Comparison of ENCODE assay signal across 35 mouse cellular contexts in the genomic region with DNA sequence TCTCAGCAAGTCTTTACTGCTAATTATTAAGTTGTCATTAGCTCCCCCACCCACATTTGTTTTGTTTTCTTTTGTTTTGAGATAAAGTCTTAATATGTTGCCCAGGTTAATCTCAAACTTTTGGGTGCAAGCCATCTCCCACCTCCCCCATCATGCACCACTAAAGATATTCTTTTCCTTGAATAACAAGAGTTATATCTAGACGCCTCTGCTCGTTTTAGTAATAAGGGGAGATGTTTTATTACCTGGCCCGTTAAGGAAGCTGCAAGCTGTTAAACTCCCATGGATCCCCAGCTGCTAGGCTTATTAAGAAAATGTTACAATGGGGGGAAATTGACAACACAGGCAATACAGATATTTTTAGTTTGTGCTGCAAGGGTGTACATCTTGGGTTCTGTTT. TPM values are rescaled to one million over a fixed set of nuclear protein-coding genes. Genes with fewer than 3 reads are reported as not detected.
DNase-seq lines count a peak whose midpoint lies in the region; ATAC-seq and TF ChIP-seq lines count a peak whose summit lies in the region.
"Had no signal": no experiment of that assay in that cellular context is flagged by ENCODE, and none has a peak within 500 bp of the region (broad histone marks: within the 10 kb centered on the region; RNA-seq: fewer than 3 reads in every experiment).

No protein-coding gene starts in this region.

- no peak for TF ChIP-seq CTCF in heart, postnatal 0 days (IDR thresholded peaks at IDR 0.05; ENCODE audit: low read depth)
- TF ChIP-seq CTCF in stomach, postnatal 0 days (IDR thresholded peaks at IDR 0.05; ENCODE audit: low read depth): no peak

- no peak overlapping the region for H3K9ac ChIP-seq in heart, embryonic 12.5 days
- H3K9ac ChIP-seq in heart, postnatal 0 days (replicated peaks; ENCODE audit: low read depth, low read length): no peak overlapping the region
- H3K9ac ChIP-seq in stomach, embryonic 15.5 days: no peak overlapping the region
- no peak overlapping the region for H3K9ac ChIP-seq in stomach, postnatal 0 days (ENCODE audit: low read length)
- H3K9ac ChIP-seq: embryonic facial prominence, embryonic 12.5 days; embryonic facial prominence, embryonic 15.5 days; forebrain, postnatal 0 days; hindbrain, embryonic 12.5 days; hindbrain, embryonic 15.5 days had no signal

- no peak overlapping the region for H3K4me3 ChIP-seq in heart, embryonic 12.5 days
- H3K4me3 ChIP-seq in heart, postnatal 0 days (ENCODE audit: low read depth, low read length): no peak overlapping the region
- H3K4me3 ChIP-seq in stomach, embryonic 15.5 days (replicated peaks): no peak overlapping the region
- no peak overlapping the region for H3K4me3 ChIP-seq in stomach, postnatal 0 days (ENCODE audit: low read depth, low read length)
- H3K4me3 ChIP-seq: embryonic facial prominence, embryonic 12.5 days; embryonic facial prominence, embryonic 15.5 days; heart, embryonic 10.5 days; hindbrain, embryonic 12.5 days; hindbrain, embryonic 15.5 days had no signal

- no peak for ATAC-seq in heart, embryonic 12.5 days (ENCODE audit: insufficient number of reproducible peaks, low FRiP score)
- no peak for ATAC-seq in heart, postnatal 0 days (ENCODE audit: insufficient read depth, low read depth)
- ATAC-seq in stomach, embryonic 15.5 days (ENCODE audit: insufficient read depth, low FRiP score, low read depth): no peak
- ATAC-seq in stomach, postnatal 0 days (ENCODE audit: low FRiP score, low TSS enrichment): no peak
- ATAC-seq: forebrain, embryonic 14.5 days; forebrain, postnatal 0 days; intestine, postnatal 0 days; Patski had no signal

- H3K27ac ChIP-seq in heart, embryonic 12.5 days (ENCODE audit: poor library complexity, severe bottlenecking): no peak overlapping the region
- H3K27ac ChIP-seq in heart, postnatal 0 days (ENCODE audit: low read depth): peak overlapping the region; percentile 77
- H3K27ac ChIP-seq in stomach, embryonic 15.5 days: 0 out of 2 replicates have a peak overlapping the region, but pooled peaks have one; percentile 2
- no peak overlapping the region for H3K27ac ChIP-seq in stomach, postnatal 0 days (replicated peaks)
- H3K27ac ChIP-seq: embryonic facial prominence, embryonic 12.5 days; embryonic facial prominence, embryonic 15.5 days; heart, embryonic 10.5 days; hindbrain, embryonic 12.5 days; hindbrain, embryonic 15.5 days had no signal

- intact Hi-C loops in heart, postnatal 36 days (cut with DNase I): loop anchor here (5.0 to 10.0 kb wide), 3 partner anchors 132 to 1414 kb away; a partner anchor contains a TSS

- no peak for TF ChIP-seq EP300 in heart, postnatal 0 days (IDR thresholded peaks at IDR 0.05; ENCODE audit: low read depth)
- TF ChIP-seq EP300 in stomach, postnatal 0 days (optimal IDR thresholded peaks at IDR 0.05): no peak

- no peaks in the 10 kb centered on the region for H3K9me3 ChIP-seq in heart, embryonic 12.5 days (replicated peaks)
- no peaks in the 10 kb centered on the region for H3K9me3 ChIP-seq in heart, postnatal 0 days (replicated peaks; ENCODE audit: control insufficient read depth, low read length)
- no peaks in the 10 kb centered on the region for H3K9me3 ChIP-seq in stomach, embryonic 15.5 days
- no peaks in the 10 kb centered on the region for H3K9me3 ChIP-seq in stomach, postnatal 0 days (ENCODE audit: control insufficient read depth, low read length)
- H3K9me3 ChIP-seq: embryonic facial prominence, embryonic 12.5 days; embryonic facial prominence, embryonic 15.5 days; G1E; heart, embryonic 10.5 days; hindbrain, embryonic 12.5 days; hindbrain, embryonic 15.5 days had no signal

- WGBS in heart, embryonic 12.5 days: 65% methylated on average over 3 of the region's 3 CpGs
- 61% methylated on average over 3 of the region's 3 CpGs for WGBS in heart, postnatal 0 days
- WGBS in stomach, embryonic 15.5 days: 72% methylated on average over 3 of the region's 3 CpGs
- 71% methylated on average over 3 of the region's 3 CpGs for WGBS in stomach, postnatal 0 days

- no peaks in the 10 kb centered on the region for H3K4me1 ChIP-seq in heart, embryonic 12.5 days (replicated peaks)
- no peaks in the 10 kb centered on the region for H3K4me1 ChIP-seq in heart, postnatal 0 days (ENCODE audit: control insufficient read depth, insufficient read depth)
- no peaks in the 10 kb centered on the region for H3K4me1 ChIP-seq in stomach, embryonic 15.5 days
- 0 out of 2 replicates have a peak, but pooled peaks cover 2% of the 10 kb centered on the region for H3K4me1 ChIP-seq in stomach, postnatal 0 days (replicated peaks; ENCODE audit: control insufficient read depth, insufficient read depth)
- H3K4me1 ChIP-seq: embryonic facial prominence, embryonic 12.5 days; embryonic facial prominence, embryonic 15.5 days; heart, embryonic 10.5 days; hindbrain, embryonic 12.5 days had no signal

- no peak overlapping the region for H3K4me2 ChIP-seq in heart, embryonic 12.5 days
- no peak overlapping the region for H3K4me2 ChIP-seq in heart, postnatal 0 days (ENCODE audit: low read depth, low read length)
- no peak overlapping the region for H3K4me2 ChIP-seq in stomach, embryonic 15.5 days
- no peak overlapping the region for H3K4me2 ChIP-seq in stomach, postnatal 0 days (replicated peaks; ENCODE audit: low read depth)
- H3K4me2 ChIP-seq: embryonic facial prominence, embryonic 12.5 days; embryonic facial prominence, embryonic 15.5 days; hindbrain, embryonic 12.5 days; hindbrain, embryonic 15.5 days had no signal

- DNase-seq in heart, adult 11 months: peak; percentile 96
- no peak for DNase-seq in heart, postnatal 0 days (ENCODE audit: low spot score)
- DNase-seq in heart, postnatal 36 days: no peak
- no peak for DNase-seq in stomach, postnatal 0 days (ENCODE audit: low spot score)
- DNase-seq in retina, embryonic 14.5 days (ENCODE audit: low spot score): no peak
- DNase-seq: adrenal gland, postnatal 10 days; adrenal gland, postnatal 36 days; B cell, adult 2 months; cerebellum, adult 11 months; cerebellum, adult 2 months; cerebellum, adult 9-11 months; cerebellum, postnatal 25 days; forebrain, postnatal 0 days; gastrocnemius, postnatal 25 days had no signal

- H3K27me3 ChIP-seq in heart, embryonic 12.5 days (replicated peaks): peaks cover 74% of the 10 kb centered on the region
- H3K27me3 ChIP-seq in heart, postnatal 0 days (ENCODE audit: control insufficient read depth, insufficient read depth, low read length): peaks cover 24% of the 10 kb centered on the region; the same call in 1 of the 2 replicates
- H3K27me3 ChIP-seq in stomach, embryonic 15.5 days (replicated peaks): no peaks in the 10 kb centered on the region
- no peaks in the 10 kb centered on the region for H3K27me3 ChIP-seq in stomach, postnatal 0 days (ENCODE audit: control insufficient read depth, insufficient read depth, low read length)
- H3K27me3 ChIP-seq: CH12.LX; embryonic facial prominence, embryonic 12.5 days; embryonic facial prominence, embryonic 15.5 days; hindbrain, embryonic 12.5 days; hindbrain, embryonic 15.5 days; Patski had no signal

- no peaks in the 10 kb centered on the region for H3K36me3 ChIP-seq in heart, embryonic 12.5 days
- H3K36me3 ChIP-seq in heart, postnatal 0 days (replicated peaks; ENCODE audit: control insufficient read depth, insufficient read depth, low read length): no peaks in the 10 kb centered on the region
- H3K36me3 ChIP-seq in stomach, embryonic 15.5 days: no peaks in the 10 kb centered on the region
- no peaks in the 10 kb centered on the region for H3K36me3 ChIP-seq in stomach, postnatal 0 days (ENCODE audit: control insufficient read depth, insufficient read depth, low read length)
- H3K36me3 ChIP-seq: embryonic facial prominence, embryonic 12.5 days; embryonic facial prominence, embryonic 15.5 days; G1E; heart, embryonic 10.5 days; hindbrain, embryonic 12.5 days; hindbrain, embryonic 15.5 days had no signal

RNA-seq across cellular contexts. Expression of a gene that starts 3.4 kb away (rescaled TPM):
- polyA plus RNA-seq in heart, embryonic 12.5 days (2016; fragmentation: Nextera tagmentation; extraction: Ambion mirVana): not detected in 2 replicates
- not detected in 2 replicates for total RNA-seq in heart, postnatal 0 days (2014; rRNA removed; ENCODE audit: low replicate concordance)
- not detected in 2 replicates for polyA plus RNA-seq in heart, postnatal 0 days (2015; fragmentation: Nextera tagmentation; extraction: Ambion mirVana)
- not detected for total RNA-seq in heart, postnatal 36 days (2021)
- not detected in 2 replicates for polyA plus RNA-seq in stomach, embryonic 15.5 days (2015; fragmentation: Nextera tagmentation; extraction: Ambion mirVana)
- not detected in 2 replicates for polyA plus RNA-seq in stomach, postnatal 0 days (2015; fragmentation: Nextera tagmentation; extraction: Ambion mirVana)
- total RNA-seq: adrenal gland, adult 18-20 months; adrenal gland, postnatal 10 days; adrenal gland, postnatal 36 days; CH12.LX; common myeloid progenitor, adult 5-6 weeks; forebrain, postnatal 0 days; G1E; gastrocnemius, adult 8-10 months; gastrocnemius, postnatal 25 days; granulocyte monocyte progenitor cell, adult 5-6 weeks; hematopoietic stem cell, adult 5-6 weeks had no signal
- polyA plus RNA-seq: cerebellum, adult 2 months; embryonic facial prominence, embryonic 12.5 days; embryonic facial prominence, embryonic 15.5 days; forebrain, embryonic 11.5 days; forebrain, embryonic 14.5 days; forebrain, postnatal 0 days; frontal cortex, adult 2 months; G1E; heart, embryonic 10.5 days; heart, embryonic 14.5 days; hindbrain, embryonic 12.5 days; hindbrain, embryonic 15.5 days; intestine, embryonic 14.5 days; intestine, postnatal 0 days; Patski had no signal

RNA-seq across cellular contexts. Expression of a gene that starts 21.4 kb away (rescaled TPM):
- 0.18 TPM in 1 of 2 replicates, not detected in the other for polyA plus RNA-seq in heart, embryonic 12.5 days (2016; fragmentation: Nextera tagmentation; extraction: Ambion mirVana)
- total RNA-seq in heart, postnatal 0 days (2014; rRNA removed; ENCODE audit: low replicate concordance): 4.6 and 8.8 TPM in 2 replicates
- 9.7 TPM in 2 replicates for polyA plus RNA-seq in heart, postnatal 0 days (2015; fragmentation: Nextera tagmentation; extraction: Ambion mirVana)
- total RNA-seq in heart, postnatal 36 days (2021): 10 to 100 TPM; 28.0 to 54.6 TPM
- 0.89 and 1.1 TPM in 2 replicates for polyA plus RNA-seq in stomach, embryonic 15.5 days (2015; fragmentation: Nextera tagmentation; extraction: Ambion mirVana)
- polyA plus RNA-seq in stomach, postnatal 0 days (2015; fragmentation: Nextera tagmentation; extraction: Ambion mirVana): 1.0 and 1.9 TPM in 2 replicates
- total RNA-seq: CH12.LX; common myeloid progenitor, adult 5-6 weeks; granulocyte monocyte progenitor cell, adult 5-6 weeks; hematopoietic stem cell, adult 5-6 weeks had no signal
- polyA plus RNA-seq: G1E had no signal

Comparison
In these comparisons a context has a peak if more than half of its experiments do, and no peak if none do; other contexts are left out.
1. H3K27ac ChIP-seq: peak in heart, postnatal 0 days (single experiment) and stomach, embryonic 15.5 days (single experiment); none in heart, embryonic 12.5 days (single experiment) and stomach, postnatal 0 days (single experiment).